In genomic region chrX:134717752-134718308, GRCm38 (mm10) we compare ENCODE assay signal across 8 mouse cellular contexts. TPM values are rescaled to one million over a fixed set of nuclear protein-coding genes. Genes with fewer than 3 reads are reported as not detected.
DNase-seq lines count a peak whose midpoint lies in the region; ATAC-seq lines count a peak whose summit lies in the region.

Gene Armcx1 (plus strand): TSS chrX:134717963.

- WGBS in hindbrain, embryonic 14.5 days = 14% methylated on average over 16 of the region's 16 CpGs

- ATAC-seq in hindbrain, embryonic 14.5 days (ENCODE audit: low FRiP score) = peak; percentile 97
- ATAC-seq in monocyte, adult 5-6 weeks (replicated peaks; ENCODE audit: insufficient number of reproducible peaks, low FRiP score, low TSS enrichment, poor library complexity, severe bottlenecking) = no peak

- peak within 1 kb of the TSS; percentile 61 for H3K4me2 ChIP-seq in hindbrain, embryonic 14.5 days (replicated peaks)

- H3K4me3 ChIP-seq in hindbrain, embryonic 14.5 days (replicated peaks; ENCODE audit: low read length) = peak within 1 kb of the TSS; percentile 49

- no peaks in the 10 kb centered on the region for H3K9me3 ChIP-seq in hindbrain, embryonic 14.5 days (ENCODE audit: control insufficient read depth, low read length)

- H3K36me3 ChIP-seq in hindbrain, embryonic 14.5 days (replicated peaks; ENCODE audit: control insufficient read depth, insufficient read depth) = peaks cover 20% of the 10 kb centered on the region

- peak within 1 kb of the TSS; percentile 76 for H3K9ac ChIP-seq in hindbrain, embryonic 14.5 days

- H3K27me3 ChIP-seq in hindbrain, embryonic 14.5 days (ENCODE audit: control insufficient read depth, insufficient read depth, low read length) = peaks cover 3% of the 10 kb centered on the region

- H3K4me1 ChIP-seq in hindbrain, embryonic 14.5 days (replicated peaks; ENCODE audit: control insufficient read depth, insufficient read depth, low read length) = no peaks in the 10 kb centered on the region

- peak within 1 kb of the TSS; percentile 92 for H3K27ac ChIP-seq in hindbrain, embryonic 14.5 days

- DNase-seq in WW6 (ENCODE audit: low read depth, low spot score) = peak; percentile 38
- DNase-seq in cerebellum, postnatal 10 days = peak; percentile 79 to 80
- peak; percentile 49 to 63 for DNase-seq in frontal cortex, postnatal 14 days (ENCODE audit: low spot score in 2 of 2)
- DNase-seq in hindbrain, embryonic 14.5 days (ENCODE audit: low spot score) = peak; percentile 76
- peak; percentile 31 to 43 for DNase-seq in layer of hippocampus, postnatal 25 days (ENCODE audit: extremely low spot score in 1 of 2, low spot score in 1 of 2)
- peak; percentile 50 for DNase-seq in lung, postnatal 14 days
- peak; percentile 48 for DNase-seq in retina, postnatal 7 days (ENCODE audit: low read depth, low spot score)

RNA-seq across cellular contexts. Expression of gene Armcx1, which starts in this region (rescaled TPM):
- polyA plus RNA-seq in hindbrain, embryonic 14.5 days (2014; fragmentation: Nextera tagmentation; extraction: Ambion mirVana) = 71.9 and 81.9 TPM in 2 replicates
- 10 to 100 TPM; 50.8 to 59.2 TPM for total RNA-seq in layer of hippocampus, postnatal 25 days (2021)
- 0.49 TPM in 1 of 3 replicates, not detected in the others for total RNA-seq in monocyte, adult 5-6 weeks (2017)

Comparison
In these comparisons a context has a peak if more than half of its experiments do, and no peak if none do; other contexts are left out.
1. RNA of gene Armcx1 (total RNA-seq): 50.8 to 59.2 TPM in layer of hippocampus, postnatal 25 days; 0.49 TPM in monocyte, adult 5-6 weeks; every median in the first group is over 10 times any median in the second.
2. Peak in every context shown above with its lines, with median percentiles within 50 percentile points of each other: DNase-seq.